8 mouse cellular contexts compared by ENCODE assay signal in the genomic region with DNA sequence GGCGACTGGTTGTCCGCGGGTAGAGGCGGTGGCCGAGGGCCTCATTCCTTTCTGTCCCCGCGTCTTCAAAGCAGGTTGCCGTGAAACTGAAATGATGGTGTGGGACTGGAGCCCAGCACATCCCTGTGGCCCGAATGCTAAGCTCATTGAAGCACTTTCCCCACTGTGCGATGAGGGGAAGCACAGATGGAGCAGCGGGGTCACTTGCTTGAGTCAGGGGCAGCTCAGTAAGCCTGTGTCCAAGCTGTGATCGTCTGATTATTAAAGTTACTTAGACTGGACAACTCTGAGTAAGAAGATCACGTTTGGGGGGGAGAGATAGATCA. TPM values are rescaled to one million over a fixed set of nuclear protein-coding genes. Genes with fewer than 3 reads are reported as not detected.
A peak's percentile ranks its signal among the peaks of the same experiment; 100 is the strongest.
DNase-seq lines count a peak whose midpoint lies in the region; ATAC-seq and TF ChIP-seq lines count a peak whose summit lies in the region.

No protein-coding gene starts in this region.

- peaks cover 5% of the 10 kb centered on the region; the same call in 1 of the 2 replicates for H3K4me1 ChIP-seq in liver, adult 2 months (ENCODE audit: control insufficient read depth, insufficient read depth, low read length)
- peaks cover 5% of the 10 kb centered on the region for H3K4me1 ChIP-seq in embryonic facial prominence, embryonic 11.5 days (ENCODE audit: control insufficient read depth, insufficient read depth, low read length)
- H3K4me1 ChIP-seq in intestine, embryonic 14.5 days (replicated peaks; ENCODE audit: control insufficient read depth, insufficient read depth, low read length): peaks cover 17% of the 10 kb centered on the region

- no peak for TF ChIP-seq POLR2A in liver, adult 2 months (IDR thresholded peaks at IDR 0.05; ENCODE audit: extremely low read depth, insufficient read depth, low read length)
- no peak for TF ChIP-seq POLR2A in myocyte (IDR thresholded peaks at IDR 0.05; ENCODE audit: insufficient read length, low read depth)

- no peaks in the 10 kb centered on the region for H3K36me3 ChIP-seq in liver, adult 2 months (ENCODE audit: control insufficient read depth, insufficient read depth, low read length)
- no peaks in the 10 kb centered on the region for H3K36me3 ChIP-seq in embryonic facial prominence, embryonic 11.5 days (replicated peaks; ENCODE audit: control insufficient read depth, insufficient read depth, low read depth, low read length)
- H3K36me3 ChIP-seq in intestine, embryonic 14.5 days (ENCODE audit: control insufficient read depth, insufficient read depth, low read length): peaks cover 8% of the 10 kb centered on the region; the same call in 1 of the 2 replicates
- H3K36me3 ChIP-seq in myocyte (ENCODE audit: control insufficient read depth, insufficient read depth): no peaks in the 10 kb centered on the region

- H3K4me3 ChIP-seq in liver, adult 2 months (ENCODE audit: insufficient read depth, low read depth, low read length): peak overlapping the region; percentile 48
- peak overlapping the region; percentile 59 for H3K4me3 ChIP-seq in embryonic facial prominence, embryonic 11.5 days (ENCODE audit: low read depth, low read length)
- H3K4me3 ChIP-seq in intestine, embryonic 14.5 days (ENCODE audit: low read depth, low read length): peak overlapping the region; percentile 54
- H3K4me3 ChIP-seq in myocyte: peak overlapping the region; percentile 49

- 3% methylated on average over 13 of the region's 13 CpGs for WGBS in liver, adult 2 months
- under 1% methylated on average over 13 of the region's 13 CpGs for WGBS in embryonic facial prominence, embryonic 11.5 days
- WGBS in intestine, embryonic 14.5 days: under 1% methylated on average over 13 of the region's 13 CpGs

- H3K4me2 ChIP-seq in embryonic facial prominence, embryonic 11.5 days (ENCODE audit: low read depth, low read length): peak overlapping the region; percentile 91
- peak overlapping the region; percentile 94 for H3K4me2 ChIP-seq in intestine, embryonic 14.5 days (ENCODE audit: low read length)
- H3K4me2 ChIP-seq in myocyte (ENCODE audit: low read depth): peak overlapping the region; percentile 87

- H3K9ac ChIP-seq in liver, adult 2 months (ENCODE audit: low read depth, low read length): peak overlapping the region; percentile 74
- H3K9ac ChIP-seq in embryonic facial prominence, embryonic 11.5 days (replicated peaks; ENCODE audit: low read length): peak overlapping the region; percentile 77
- H3K9ac ChIP-seq in intestine, embryonic 14.5 days (ENCODE audit: low read length): peak overlapping the region; percentile 49

- H3K27me3 ChIP-seq in liver, adult 2 months (ENCODE audit: control insufficient read depth, insufficient read depth, low read length): no peaks in the 10 kb centered on the region
- no peaks in the 10 kb centered on the region for H3K27me3 ChIP-seq in embryonic facial prominence, embryonic 11.5 days (ENCODE audit: control insufficient read depth, insufficient read depth, low read length)
- H3K27me3 ChIP-seq in intestine, embryonic 14.5 days (replicated peaks; ENCODE audit: control insufficient read depth, insufficient read depth, low read length): no peaks in the 10 kb centered on the region
- H3K27me3 ChIP-seq in myocyte (ENCODE audit: control insufficient read depth, insufficient read depth, insufficient read length): no peaks in the 10 kb centered on the region

- no peak for TF ChIP-seq CTCF in liver, adult 2 months (IDR thresholded peaks at IDR 0.05; ENCODE audit: low read depth, low read length)

- H3ac ChIP-seq in myocyte (ENCODE audit: control insufficient read depth, insufficient read length): peak overlapping the region; percentile 3

- ATAC-seq in embryonic facial prominence, embryonic 11.5 days (replicated peaks; ENCODE audit: insufficient number of reproducible peaks, low FRiP score, low TSS enrichment, low read depth): no peak; the same call in 1 of the 2 replicates
- no peak for ATAC-seq in intestine, embryonic 14.5 days (replicated peaks; ENCODE audit: low FRiP score, low TSS enrichment, low read depth)

- DNase-seq in liver, adult 2 months (ENCODE audit: extremely low read depth, low read depth, low spot score): no peak
- no peak for DNase-seq in liver
- DNase-seq in embryonic facial prominence, embryonic 11.5 days (ENCODE audit: low spot score): no peak
- DNase-seq in intestine, embryonic 14.5 days (ENCODE audit: low spot score): no peak
- DNase-seq in layer of hippocampus, adult 18-20 months (ENCODE audit: low spot score in 2 of 2): no peak
- DNase-seq in cerebellum, postnatal 36 days: no peak
- no peak for DNase-seq in adrenal gland, postnatal 10 days

- no peaks in the 10 kb centered on the region for H3K9me3 ChIP-seq in embryonic facial prominence, embryonic 11.5 days (replicated peaks; ENCODE audit: control insufficient read depth, low read length)
- no peaks in the 10 kb centered on the region for H3K9me3 ChIP-seq in intestine, embryonic 14.5 days (ENCODE audit: control insufficient read depth, low read length)

- H3K27ac ChIP-seq in liver, adult 2 months (replicated peaks; ENCODE audit: insufficient read depth, low read depth, low read length): no peak overlapping the region
- H3K27ac ChIP-seq in embryonic facial prominence, embryonic 11.5 days (replicated peaks; ENCODE audit: low read depth, low read length): no peak overlapping the region
- no peak overlapping the region for H3K27ac ChIP-seq in intestine, embryonic 14.5 days (ENCODE audit: low read depth)

- H3K79me2 ChIP-seq in liver, adult 2 months (ENCODE audit: control insufficient read depth, insufficient read depth, low read length): no peaks in the 10 kb centered on the region
- no peaks in the 10 kb centered on the region for H3K79me2 ChIP-seq in myocyte (ENCODE audit: control insufficient read depth, insufficient read depth)

TF ChIP-seq in myocyte, 11 proteins besides CTCF, POLR2A, EP300 and RAD21:
- TF ChIP-seq MAX (IDR thresholded peaks at IDR 0.05; ENCODE audit: low read depth): no peak
- TF ChIP-seq SRF (IDR thresholded peaks at IDR 0.05; ENCODE audit: control insufficient read depth, insufficient read length, low read depth): no peak
- no peak for TF ChIP-seq MYOD1 (IDR thresholded peaks at IDR 0.05; ENCODE audit: control insufficient read depth in 1 of 3, insufficient read length in 2 of 3, low read depth in 2 of 3)
- no peak for TF ChIP-seq CEBPB (IDR thresholded peaks at IDR 0.05; ENCODE audit: insufficient read depth, poor library complexity, severe bottlenecking)
- no peak for TF ChIP-seq TCF12 (IDR thresholded peaks at IDR 0.05; ENCODE audit: insufficient read depth, poor library complexity, severe bottlenecking)
- TF ChIP-seq E2F4 (IDR thresholded peaks at IDR 0.05; ENCODE audit: insufficient read depth): no peak
- TF ChIP-seq REST (IDR thresholded peaks at IDR 0.05; ENCODE audit: insufficient read depth, insufficient read length): no peak
- no peak for TF ChIP-seq MYOG (IDR thresholded peaks at IDR 0.05; ENCODE audit: control insufficient read depth in 1 of 3, insufficient read depth in 1 of 3, insufficient read length in 2 of 3, low read depth in 2 of 3)
- TF ChIP-seq POLR2AphosphoS2 (IDR thresholded peaks at IDR 0.05; ENCODE audit: insufficient read length, low read depth): peak; percentile 37

RNA-seq across cellular contexts. Expression of a gene that starts 0.3 kb away (rescaled TPM):
- total RNA-seq in liver, adult 2 months (2014; rRNA removed): 4.5 and 4.9 TPM in 2 replicates
- 11.3 and 12.9 TPM in 2 replicates for polyA plus RNA-seq in liver, adult 2 months (2012; rRNA removed)
- 13.3 and 16.7 TPM in 2 replicates for polyA plus RNA-seq in embryonic facial prominence, embryonic 11.5 days (2014; fragmentation: Nextera tagmentation; extraction: Ambion mirVana)
- 37.1 and 37.4 TPM in 2 replicates for polyA plus RNA-seq in intestine, embryonic 14.5 days (2014; fragmentation: Nextera tagmentation; extraction: Ambion mirVana)
- 46.0 TPM for polyA plus RNA-seq in myocyte (2012; fragmentation: generic; extraction: Trizol)
- 10 to 100 TPM; 66.6 to 67.1 TPM for total RNA-seq in layer of hippocampus, adult 18-20 months (2021)
- total RNA-seq in adrenal gland, postnatal 10 days (2021): 10 to 100 TPM; 10.8 to 15.5 TPM

RNA-seq across cellular contexts. Expression of a gene that starts 9.6 kb away (rescaled TPM):
- total RNA-seq in liver, adult 2 months (2014; rRNA removed): 5.7 and 8.1 TPM in 2 replicates
- polyA plus RNA-seq in liver, adult 2 months (2012; rRNA removed): 16.5 and 21.4 TPM in 2 replicates
- polyA plus RNA-seq in embryonic facial prominence, embryonic 11.5 days (2014; fragmentation: Nextera tagmentation; extraction: Ambion mirVana): 415 and 428 TPM in 2 replicates
- 384 and 389 TPM in 2 replicates for polyA plus RNA-seq in intestine, embryonic 14.5 days (2014; fragmentation: Nextera tagmentation; extraction: Ambion mirVana)
- 60.9 TPM for polyA plus RNA-seq in myocyte (2012; fragmentation: generic; extraction: Trizol)
- total RNA-seq in layer of hippocampus, adult 18-20 months (2021): 10 to 100 TPM; 42.1 to 44.6 TPM
- 10 to 100 TPM; 27.0 to 29.5 TPM for total RNA-seq in adrenal gland, postnatal 10 days (2021)

RNA-seq across cellular contexts. Expression of a gene that starts 44.7 kb away (rescaled TPM):
- 0.07 TPM in 1 of 2 replicates, not detected in the other for total RNA-seq in liver, adult 2 months (2014; rRNA removed)
- polyA plus RNA-seq in liver, adult 2 months (2012; rRNA removed): not detected in 2 replicates
- polyA plus RNA-seq in embryonic facial prominence, embryonic 11.5 days (2014; fragmentation: Nextera tagmentation; extraction: Ambion mirVana): 0.49 and 0.88 TPM in 2 replicates
- polyA plus RNA-seq in intestine, embryonic 14.5 days (2014; fragmentation: Nextera tagmentation; extraction: Ambion mirVana): 0.20 and 0.22 TPM in 2 replicates
- polyA plus RNA-seq in myocyte (2012; fragmentation: generic; extraction: Trizol): not detected
- total RNA-seq in layer of hippocampus, adult 18-20 months (2021): 10 to 100 TPM in 1 of 2 experiments, 1 to 10 TPM in 1; 9.2 to 12.8 TPM
- total RNA-seq in adrenal gland, postnatal 10 days (2021): 1 to 10 TPM; 1.9 to 3.5 TPM

RNA-seq across cellular contexts. Expression of a gene that starts 57.4 kb away (rescaled TPM):
- total RNA-seq in liver, adult 2 months (2014; rRNA removed): 19.5 and 21.1 TPM in 2 replicates
- polyA plus RNA-seq in liver, adult 2 months (2012; rRNA removed): 23.5 and 25.5 TPM in 2 replicates
- polyA plus RNA-seq in embryonic facial prominence, embryonic 11.5 days (2014; fragmentation: Nextera tagmentation; extraction: Ambion mirVana): 37.2 and 37.3 TPM in 2 replicates
- 33.3 and 35.4 TPM in 2 replicates for polyA plus RNA-seq in intestine, embryonic 14.5 days (2014; fragmentation: Nextera tagmentation; extraction: Ambion mirVana)
- polyA plus RNA-seq in myocyte (2012; fragmentation: generic; extraction: Trizol): 142 TPM
- total RNA-seq in layer of hippocampus, adult 18-20 months (2021): 100 to 1,000 TPM; 521 to 525 TPM
- total RNA-seq in adrenal gland, postnatal 10 days (2021): 100 to 1,000 TPM; 166 to 171 TPM
